Mouse (Mus musculus): ENCODE data around the gene Mrps35. TPM values are rescaled to one million over a fixed set of nuclear protein-coding genes. Genes with fewer than 3 reads are reported as not detected.

Mrps35 gene
- polyA plus RNA-seq, 1 experiment from 2014 or later = 88.1 TPM

GRCm38 (mm10) chr6:147064226-147064943 is 21.8 kb downstream of the Mrps35 start:
- Histone ChIP-seq H3K27ac (ENCODE audit: low read depth, low read length) (no peak overlapping the region), H3K27me3 (ENCODE audit: control insufficient read depth, insufficient read depth, low read length) (no peaks in the 10 kb centered on the region), H3K4me1 (ENCODE audit: control insufficient read depth, insufficient read depth, low read length) (no peaks in the 10 kb centered on the region), H3K9me3 (ENCODE audit: control insufficient read depth, low read length) (no peaks in the 10 kb centered on the region), H3K4me2 (no peak overlapping the region), H3K9ac (ENCODE audit: low read length) (no peak overlapping the region), H3K4me3 (ENCODE audit: low read depth, low read length) (no peak overlapping the region), H3K36me3 (ENCODE audit: control insufficient read depth, insufficient read depth, low read length) (0 out of 2 replicates have a peak, but pooled peaks cover 2% of the 10 kb centered on the region)
- ATAC-seq (ENCODE audit: low FRiP score) (no peak), DNase-seq (ENCODE audit: low spot score, missing footprints) (no peak)
- WGBS = 95% methylated on average over 10 of the region's 10 CpGs

GRCm38 (mm10) chr6:147064944-147065261 is 22.3 kb downstream of the Mrps35 start:
- H3K4me1 ChIP-seq (ENCODE audit: control insufficient read depth, insufficient read depth, low read length) = no peaks in the 10 kb centered on the region
- H3K36me3 ChIP-seq (ENCODE audit: control insufficient read depth, insufficient read depth, low read length) = 0 out of 2 replicates have a peak, but pooled peaks cover 2% of the 10 kb centered on the region
- 90% methylated on average over 6 of the region's 6 CpGs for WGBS
- DNase-seq (ENCODE audit: low spot score, missing footprints) (no peak), ATAC-seq (ENCODE audit: low FRiP score) (no peak)
- H3K27ac ChIP-seq (ENCODE audit: low read depth, low read length) = no peak overlapping the region
- no peak overlapping the region for H3K4me3 ChIP-seq (ENCODE audit: low read depth, low read length)
- no peaks in the 10 kb centered on the region for H3K27me3 ChIP-seq (ENCODE audit: control insufficient read depth, insufficient read depth, low read length)
- no peak overlapping the region for H3K4me2 ChIP-seq
- no peak overlapping the region for H3K9ac ChIP-seq (ENCODE audit: low read length)
- no peaks in the 10 kb centered on the region for H3K9me3 ChIP-seq (ENCODE audit: control insufficient read depth, low read length)

DNA sequence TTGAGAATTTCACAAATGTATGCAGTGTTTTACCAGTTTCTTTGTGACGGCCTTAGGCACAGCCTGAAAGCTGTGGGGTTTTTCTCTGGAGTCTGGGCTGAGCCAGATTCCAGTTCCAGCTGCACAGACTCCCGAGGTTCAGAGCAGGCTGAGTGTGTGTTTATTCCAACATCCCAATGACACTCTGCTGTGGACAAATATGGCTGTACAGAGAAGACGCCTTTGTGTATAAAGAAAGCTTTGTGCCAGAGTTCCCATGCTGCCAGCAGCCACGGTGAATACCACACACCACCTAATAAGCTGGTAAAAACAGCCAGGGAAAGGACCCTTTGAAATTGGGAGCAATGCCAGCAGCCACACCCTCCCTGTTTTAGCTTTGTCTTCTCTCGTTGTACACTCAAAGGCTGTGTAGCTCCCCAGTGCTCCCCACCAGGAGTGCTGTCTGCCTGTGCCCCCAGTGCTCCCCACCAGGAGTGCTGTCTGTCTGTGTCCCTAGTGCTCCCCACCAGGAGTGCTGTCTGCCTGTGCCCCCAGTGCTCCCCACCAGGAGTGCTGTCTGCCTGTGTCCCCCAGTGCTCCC is 33.3 kb downstream of the Mrps35 start:
- H3K9me3 ChIP-seq (ENCODE audit: control insufficient read depth, low read length) = no peaks in the 10 kb centered on the region
- no peak overlapping the region for H3K4me2 ChIP-seq
- WGBS = 76% methylated on average over 5 of the region's 5 CpGs
- H3K4me1 ChIP-seq (ENCODE audit: control insufficient read depth, insufficient read depth, low read length) = no peaks in the 10 kb centered on the region
- H3K4me3 ChIP-seq (ENCODE audit: low read depth, low read length) = no peak overlapping the region
- no peaks in the 10 kb centered on the region for H3K27me3 ChIP-seq (ENCODE audit: control insufficient read depth, insufficient read depth, low read length)
- ATAC-seq (ENCODE audit: low FRiP score) (no peak), DNase-seq (ENCODE audit: low spot score, missing footprints) (no peak)
- H3K27ac ChIP-seq (ENCODE audit: low read depth, low read length) = no peak overlapping the region
- no peaks in the 10 kb centered on the region; the same call in 1 of the 2 replicates for H3K36me3 ChIP-seq (ENCODE audit: control insufficient read depth, insufficient read depth, low read length)
- H3K9ac ChIP-seq (ENCODE audit: low read length) = no peak overlapping the region

DNA sequence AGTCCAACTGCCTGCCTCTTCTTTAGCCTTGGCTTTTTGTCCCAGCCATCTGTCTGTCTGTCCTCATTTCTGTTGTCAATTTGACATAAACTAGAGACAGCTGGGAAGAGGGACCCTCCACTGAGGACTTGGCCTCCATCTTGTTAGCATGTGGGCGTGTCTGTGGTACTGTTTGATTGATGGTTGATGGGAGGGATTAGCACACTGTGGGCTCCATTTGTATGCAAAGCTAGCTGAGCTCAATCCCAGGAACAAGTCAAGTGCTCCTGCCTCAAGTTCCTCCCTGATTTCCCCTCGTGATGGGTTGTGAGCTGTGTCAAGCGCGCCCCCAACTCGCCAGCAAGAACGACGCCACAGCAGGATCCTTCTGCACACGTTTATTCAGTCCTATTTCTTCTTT is 34.3 kb downstream of the Mrps35 start:
- H3K4me1 ChIP-seq (ENCODE audit: control insufficient read depth, insufficient read depth, low read length) = no peaks in the 10 kb centered on the region
- H3K4me2 ChIP-seq = no peak overlapping the region
- H3K27ac ChIP-seq (ENCODE audit: low read depth, low read length) = no peak overlapping the region
- ATAC-seq (ENCODE audit: low FRiP score) = peak; percentile 78; the same call in 1 of the 2 replicates
- H3K36me3 ChIP-seq (ENCODE audit: control insufficient read depth, insufficient read depth, low read length) = no peaks in the 10 kb centered on the region
- no peak for DNase-seq (ENCODE audit: low spot score, missing footprints)
- H3K9me3 ChIP-seq (ENCODE audit: control insufficient read depth, low read length) = no peaks in the 10 kb centered on the region
- WGBS = 80% methylated on average over 8 of the region's 8 CpGs
- H3K9ac ChIP-seq (ENCODE audit: low read length) = no peak overlapping the region
- H3K4me3 ChIP-seq (ENCODE audit: low read depth, low read length) = no peak overlapping the region
- no peaks in the 10 kb centered on the region for H3K27me3 ChIP-seq (ENCODE audit: control insufficient read depth, insufficient read depth, low read length)

DNA sequence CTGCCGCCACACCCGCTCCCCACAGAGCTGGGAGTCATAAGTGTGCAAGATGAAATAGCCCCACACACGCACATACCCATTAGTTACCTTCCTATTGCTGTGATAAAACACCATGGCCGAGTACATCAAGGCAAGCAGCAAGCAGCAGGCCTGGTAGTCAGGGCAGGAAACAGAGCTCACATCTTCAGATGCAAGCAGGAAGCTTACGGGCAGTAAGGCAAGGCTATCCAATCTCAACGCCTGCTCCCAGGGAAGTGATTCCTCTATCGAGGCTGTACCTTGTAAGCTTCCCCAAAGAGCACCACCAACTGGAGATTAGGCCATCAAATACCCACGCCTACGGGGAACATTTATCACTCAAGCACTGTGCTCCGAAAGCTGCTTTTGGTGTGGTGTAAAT is 37.4 kb downstream of the Mrps35 start:
- DNase-seq (ENCODE audit: low spot score, missing footprints) (no peak), ATAC-seq (ENCODE audit: low FRiP score) (no peak)
- Histone ChIP-seq H3K4me3 (ENCODE audit: low read depth, low read length) (no peak overlapping the region), H3K9ac (ENCODE audit: low read length) (no peak overlapping the region), H3K36me3 (ENCODE audit: control insufficient read depth, insufficient read depth, low read length) (no peaks in the 10 kb centered on the region), H3K27me3 (ENCODE audit: control insufficient read depth, insufficient read depth, low read length) (no peaks in the 10 kb centered on the region), H3K4me2 (no peak overlapping the region), H3K27ac (ENCODE audit: low read depth, low read length) (no peak overlapping the region), H3K9me3 (ENCODE audit: control insufficient read depth, low read length) (no peaks in the 10 kb centered on the region), H3K4me1 (ENCODE audit: control insufficient read depth, insufficient read depth, low read length) (no peaks in the 10 kb centered on the region)
- 91% methylated on average over 10 of the region's 10 CpGs for WGBS

GRCm38 (mm10) chr6:147085398-147086040 is 43.0 kb downstream of the Mrps35 start:
- Histone ChIP-seq H3K9me3 (ENCODE audit: control insufficient read depth, low read length) (no peaks in the 10 kb centered on the region), H3K4me1 (ENCODE audit: control insufficient read depth, insufficient read depth, low read length) (peaks cover 6% of the 10 kb centered on the region), H3K36me3 (ENCODE audit: control insufficient read depth, insufficient read depth, low read length) (no peaks in the 10 kb centered on the region), H3K4me3 (ENCODE audit: low read depth, low read length) (no peak overlapping the region), H3K9ac (ENCODE audit: low read length) (no peak overlapping the region), H3K4me2 (no peak overlapping the region), H3K27ac (ENCODE audit: low read depth, low read length) (no peak overlapping the region), H3K27me3 (ENCODE audit: control insufficient read depth, insufficient read depth, low read length) (no peaks in the 10 kb centered on the region)
- ATAC-seq (ENCODE audit: low FRiP score) = no peak
- WGBS = 53% methylated on average over 7 of the region's 7 CpGs
- DNase-seq (ENCODE audit: low spot score, missing footprints) = no peak

DNA sequence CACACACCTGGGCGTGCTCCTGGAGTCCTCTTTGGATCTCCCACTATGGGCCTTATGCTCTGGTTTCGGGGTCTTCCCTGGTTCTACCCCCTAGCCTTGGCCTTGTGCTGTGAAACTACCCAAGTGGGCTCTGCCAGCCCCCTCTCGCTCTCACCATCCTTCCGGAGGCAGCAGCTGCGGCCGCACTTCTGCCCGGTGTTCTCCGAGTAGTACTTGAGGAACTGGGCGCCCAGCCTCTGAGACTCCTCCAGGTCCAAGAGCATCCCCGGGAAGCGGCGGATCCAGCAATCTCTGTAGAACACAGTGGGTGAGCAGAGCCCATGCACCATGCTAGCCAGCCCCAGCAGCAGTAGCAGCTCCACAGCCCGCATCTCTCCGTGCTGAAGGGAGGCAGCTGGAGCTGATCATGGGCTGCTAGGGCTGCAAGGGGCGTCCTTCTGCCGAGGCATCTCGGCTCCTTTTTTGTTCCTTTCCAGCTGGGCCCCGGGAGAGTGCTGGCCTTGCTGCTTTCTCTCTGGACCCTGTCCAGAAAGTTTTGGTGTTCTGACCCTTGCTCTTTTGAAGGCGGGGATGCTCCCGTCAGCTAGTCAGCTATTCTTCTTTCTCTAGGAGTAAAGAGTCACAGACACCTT is 44.1 kb downstream of the Mrps35 start, which contains the start of gene Mansc4:
Gene Mansc4 (minus strand): TSS at position 439 of the 632 bp plus-strand sequence.
- H3K4me2 ChIP-seq = peak within 1 kb of the TSS; percentile 52
- DNase-seq (ENCODE audit: low spot score, missing footprints) = peak; percentile 93
- 3% methylated on average over 20 of the region's 20 CpGs for WGBS
- peak within 1 kb of the TSS; percentile 18; the same call in 1 of the 2 replicates for H3K4me3 ChIP-seq (ENCODE audit: low read depth, low read length)
- H3K9me3 ChIP-seq (ENCODE audit: control insufficient read depth, low read length) = no peaks in the 10 kb centered on the region
- no peak within 1 kb of the TSS for H3K27ac ChIP-seq (ENCODE audit: low read depth, low read length)
- no peaks in the 10 kb centered on the region for H3K36me3 ChIP-seq (ENCODE audit: control insufficient read depth, insufficient read depth, low read length)
- ATAC-seq (ENCODE audit: low FRiP score) = 0 out of 2 replicates have a peak, but pooled peaks have one; percentile 10
- H3K9ac ChIP-seq (ENCODE audit: low read length) = peak within 1 kb of the TSS; percentile 53
- H3K27me3 ChIP-seq (ENCODE audit: control insufficient read depth, insufficient read depth, low read length) = no peaks in the 10 kb centered on the region
- peaks cover 6% of the 10 kb centered on the region for H3K4me1 ChIP-seq (ENCODE audit: control insufficient read depth, insufficient read depth, low read length)

DNA sequence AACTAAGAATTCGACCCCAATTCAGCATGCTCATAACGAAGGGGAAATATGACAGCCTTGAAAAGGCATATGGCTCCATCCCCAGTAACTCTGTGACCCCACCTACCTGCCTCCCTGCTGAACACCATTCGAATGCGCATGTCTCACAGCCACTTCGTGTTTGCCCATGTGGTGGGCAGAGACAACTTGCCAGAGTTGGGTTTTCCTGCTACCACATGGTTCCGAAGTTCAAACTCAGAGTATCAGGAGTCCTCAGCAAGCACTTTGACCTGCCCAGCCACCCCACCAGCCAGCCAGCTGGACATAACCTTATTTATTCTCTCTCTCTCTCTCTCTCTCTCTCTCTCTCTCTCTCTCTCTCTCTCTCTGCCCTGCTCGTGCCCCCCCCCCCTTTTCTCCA is 45.2 kb downstream of the Mrps35 start:
- Histone ChIP-seq H3K27me3 (ENCODE audit: control insufficient read depth, insufficient read depth, low read length) (no peaks in the 10 kb centered on the region), H3K36me3 (ENCODE audit: control insufficient read depth, insufficient read depth, low read length) (no peaks in the 10 kb centered on the region), H3K4me1 (ENCODE audit: control insufficient read depth, insufficient read depth, low read length) (peaks cover 13% of the 10 kb centered on the region), H3K4me2 (no peak overlapping the region), H3K27ac (ENCODE audit: low read depth, low read length) (no peak overlapping the region), H3K4me3 (ENCODE audit: low read depth, low read length) (no peak overlapping the region), H3K9me3 (ENCODE audit: control insufficient read depth, low read length) (no peaks in the 10 kb centered on the region), H3K9ac (ENCODE audit: low read length) (no peak overlapping the region)
- WGBS = 36% methylated on average over 6 of the region's 7 CpGs
- DNase-seq (ENCODE audit: low spot score, missing footprints) (no peak), ATAC-seq (ENCODE audit: low FRiP score) (no peak)

DNA sequence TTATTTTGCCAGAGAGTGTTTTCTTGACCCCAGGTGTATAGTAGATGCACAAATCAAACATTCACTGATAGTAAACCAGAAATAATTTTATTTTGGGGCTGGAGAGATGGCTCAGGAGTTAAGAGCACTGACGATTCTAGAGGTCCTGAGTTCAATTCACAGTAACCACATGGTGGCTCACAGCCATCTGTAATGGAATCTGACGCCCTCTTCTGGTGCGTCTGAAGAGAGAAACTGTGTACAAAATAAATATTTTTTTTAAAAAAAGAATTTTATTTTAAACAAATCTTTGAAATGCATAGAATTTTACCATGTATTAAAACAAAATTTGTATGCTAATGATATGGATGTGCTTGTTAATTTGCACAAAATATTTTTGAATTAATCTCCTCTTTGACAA is 46.0 kb downstream of the Mrps35 start:
- WGBS = 84% methylated on average over 3 of the region's 3 CpGs
- Histone ChIP-seq H3K9me3 (ENCODE audit: control insufficient read depth, low read length) (no peaks in the 10 kb centered on the region), H3K4me1 (ENCODE audit: control insufficient read depth, insufficient read depth, low read length) (peaks cover 13% of the 10 kb centered on the region), H3K4me3 (ENCODE audit: low read depth, low read length) (no peak overlapping the region), H3K9ac (ENCODE audit: low read length) (no peak overlapping the region), H3K4me2 (no peak overlapping the region), H3K27ac (ENCODE audit: low read depth, low read length) (no peak overlapping the region), H3K36me3 (ENCODE audit: control insufficient read depth, insufficient read depth, low read length) (no peaks in the 10 kb centered on the region), H3K27me3 (ENCODE audit: control insufficient read depth, insufficient read depth, low read length) (no peaks in the 10 kb centered on the region)
- ATAC-seq (ENCODE audit: low FRiP score) (no peak), DNase-seq (ENCODE audit: low spot score, missing footprints) (no peak)
